Mouse (Mus musculus) kidney, adult 2 months (tissue): ENCODE results near the gene Grin2b. TPM values are rescaled to one million over a fixed set of nuclear protein-coding genes. Genes with fewer than 3 reads are reported as not detected.

Experiments
- DNase-seq: peaks from one replicate; pipeline ENCODE4 v3.0.0; 2021
- H3K27ac ChIP-seq: fragments of 200-500 bp; 2 replicates; pipeline ENCODE4 v1.5.1; 2012; ENCODE audit warnings: low read depth, low read length, control low read depth, inconsistent platforms; ENCODE audit not compliant: insufficient read depth
- H3K27me3 ChIP-seq: fragments of 200-500 bp; replicated peaks from 2 replicates; pipeline ENCODE4 v1.6.1; 2012; ENCODE audit warnings: mild to moderate bottlenecking, moderate library complexity, low read length, inconsistent platforms; ENCODE audit not compliant: control insufficient read depth, insufficient read depth
- H3K36me3 ChIP-seq: fragments of 200-500 bp; 2 replicates; pipeline ENCODE4 v1.6.1; 2012; ENCODE audit warnings: mild to moderate bottlenecking, moderate library complexity, low read length, inconsistent platforms; ENCODE audit not compliant: control insufficient read depth, insufficient read depth
- H3K4me1 ChIP-seq: fragments of 200-500 bp; 2 replicates; pipeline ENCODE4 v1.6.1; 2011; ENCODE audit warnings: low read length; ENCODE audit not compliant: control insufficient read depth, insufficient read depth
- H3K4me3 ChIP-seq: fragments of 200-500 bp; 2 replicates; pipeline ENCODE4 v1.5.1; 2011; ENCODE audit warnings: mild to moderate bottlenecking, low read depth, low read length, control low read depth; ENCODE audit not compliant: insufficient read depth
- CTCF ChIP-seq: fragments of 200-500 bp; conservative IDR thresholded peaks from 2 replicates; pipeline ENCODE4 v1.5.1; 2011; ENCODE audit warnings: low read depth, mild to moderate bottlenecking, control low read depth, low read length, moderate library complexity, mixed read lengths; ENCODE audit not compliant: insufficient read depth, insufficient read length
- POLR2A ChIP-seq: fragments of 200-500 bp; IDR thresholded peaks from one replicate; pipeline ENCODE4 v1.6.1; 2011; ENCODE audit warnings: low read depth, low read length, control low read depth
- WGBS: fragments of 180-500 bp; shearing (Covaris S2); methylation state at CpG from one replicate; pipeline ENCODE4 v1.1.7; 2018; 5-methylcytosine and 5-hydroxymethylcytosine counted together
- polyA plus RNA-seq: library from polyadenylated mRNA; depleted of rRNA; stranded (reverse); fragments of >200 nt; gene quantifications from 2 replicates; pipeline ENCODE4 v1.2.3, GENCODE M21; 2012

The Grin2b gene
- polyA plus RNA-seq, 1 experiment = not detected

GRCm38 (mm10) chr6:135972481-135972880 lies 200.8 kb downstream of the Grin2b start:
- Histone ChIP-seq H3K36me3 (no peaks in the 10 kb centered on the region), H3K27me3 (no peaks in the 10 kb centered on the region), H3K4me3 (no peak overlapping the region), H3K4me1 (no peaks in the 10 kb centered on the region), H3K27ac (no peak overlapping the region)
- no peak for TF ChIP-seq POLR2A
- DNase-seq = no peak
- WGBS = 56% methylated on average over 9 of the region's 9 CpGs

DNA sequence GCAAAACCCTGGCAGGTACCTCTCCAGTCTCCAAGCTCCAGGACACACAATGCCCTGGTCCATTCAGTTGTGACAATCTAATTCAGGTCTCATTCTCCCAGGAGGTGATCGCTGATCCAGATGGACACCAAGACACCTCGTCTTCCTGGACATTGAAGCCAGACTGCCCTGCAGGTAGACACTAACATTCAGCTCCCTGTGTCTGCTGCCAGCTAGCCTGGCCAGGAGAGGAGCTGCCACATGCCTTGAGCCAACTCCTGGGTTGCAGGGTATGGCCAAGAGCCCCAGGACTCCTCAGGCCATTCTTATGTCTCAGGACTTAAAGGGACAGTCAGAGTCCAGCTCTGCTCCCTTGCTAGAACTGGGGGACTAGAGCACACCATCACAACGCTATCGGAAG lies 201.8 kb downstream of the Grin2b start:
- Histone ChIP-seq H3K27ac (no peak overlapping the region), H3K27me3 (no peaks in the 10 kb centered on the region), H3K4me3 (no peak overlapping the region), H3K4me1 (no peaks in the 10 kb centered on the region), H3K36me3 (no peaks in the 10 kb centered on the region)
- TF ChIP-seq POLR2A = no peak
- TF ChIP-seq CTCF = no peak
- 85% methylated on average over 4 of the region's 4 CpGs for WGBS
- no peak for DNase-seq

DNA sequence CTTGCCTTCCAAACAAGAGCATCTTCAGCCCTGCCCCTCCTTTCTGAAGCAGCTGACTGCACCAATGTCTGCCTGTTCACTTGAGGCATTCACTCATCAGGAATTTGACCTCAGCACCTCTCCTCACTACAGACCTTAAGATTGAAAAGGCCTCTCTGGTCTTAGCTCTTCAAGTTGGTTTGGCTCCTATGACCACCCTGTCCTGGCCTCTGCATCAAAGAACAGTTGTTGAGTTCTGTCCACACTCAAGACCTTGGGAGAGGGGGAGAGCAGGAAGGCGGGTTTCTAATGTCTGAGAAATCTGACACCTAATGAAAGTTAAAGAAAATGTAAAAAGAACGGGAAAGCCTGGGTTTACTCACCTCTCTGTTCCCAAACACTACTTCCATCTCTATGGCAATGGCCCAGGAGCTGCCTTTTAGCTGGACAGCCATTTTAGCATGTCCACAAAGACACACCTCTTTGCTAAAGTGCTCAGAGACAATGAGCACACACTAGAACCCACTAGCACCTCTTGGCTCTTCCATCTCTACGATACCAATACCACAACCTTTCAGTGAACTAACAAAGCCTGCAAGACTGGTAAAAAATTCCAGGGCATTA lies 202.5 kb downstream of the Grin2b start:
- 57% methylated on average over 3 of the region's 3 CpGs for WGBS
- no peak for TF ChIP-seq POLR2A
- no peak for TF ChIP-seq CTCF
- Histone ChIP-seq H3K4me3 (no peak overlapping the region), H3K36me3 (no peaks in the 10 kb centered on the region), H3K27ac (no peak overlapping the region), H3K27me3 (no peaks in the 10 kb centered on the region), H3K4me1 (no peaks in the 10 kb centered on the region)
- DNase-seq = no peak

GRCm38 (mm10) chr6:135961766-135962165 lies 211.5 kb downstream of the Grin2b start:
- Histone ChIP-seq H3K27ac (no peak overlapping the region), H3K4me1 (no peaks in the 10 kb centered on the region), H3K27me3 (no peaks in the 10 kb centered on the region), H3K4me3 (no peak overlapping the region), H3K36me3 (no peaks in the 10 kb centered on the region)
- WGBS = 64% methylated on average over 9 of the region's 9 CpGs
- no peak for DNase-seq
- TF ChIP-seq POLR2A (no peak), CTCF (no peak)

- whole genome bisulfite sequencing = 91% methylated on average over 10 of the region's 10 CpGs
- no peak for DNase-seq
These were observed 213.7 kb downstream of the Grin2b start for GRCm38 (mm10) chr6:135959629-135960028.

GRCm38 (mm10) chr6:135951666-135952065 lies 221.6 kb downstream of the Grin2b start:
- no peak overlapping the region for H3K4me3 ChIP-seq
- no peak for TF ChIP-seq CTCF
- TF ChIP-seq POLR2A = no peak
- DNase-seq = no peak
- H3K4me1 ChIP-seq = no peaks in the 10 kb centered on the region
- WGBS = 69% methylated on average over 5 of the region's 5 CpGs
- H3K36me3 ChIP-seq = no peaks in the 10 kb centered on the region
- no peak overlapping the region for H3K27ac ChIP-seq
- no peaks in the 10 kb centered on the region for H3K27me3 ChIP-seq

More at GRCm38 (mm10) chr6:135959629-135960028, 213.7 kb downstream of the Grin2b start:
- Histone ChIP-seq H3K36me3 (no peaks in the 10 kb centered on the region), H3K27me3 (no peaks in the 10 kb centered on the region), H3K4me3 (no peak overlapping the region), H3K27ac (no peak overlapping the region), H3K4me1 (no peaks in the 10 kb centered on the region)
- TF ChIP-seq CTCF (no peak), POLR2A (no peak)

GRCm38 (mm10) chr6:135945511-135945910 lies 227.8 kb downstream of the Grin2b start:
- 70% methylated on average over 5 of the region's 5 CpGs for WGBS
- Histone ChIP-seq H3K36me3 (no peaks in the 10 kb centered on the region), H3K4me3 (no peak overlapping the region), H3K27ac (no peak overlapping the region), H3K27me3 (no peaks in the 10 kb centered on the region), H3K4me1 (no peaks in the 10 kb centered on the region)
- no peak for DNase-seq
- TF ChIP-seq CTCF (no peak), POLR2A (no peak)

DNA sequence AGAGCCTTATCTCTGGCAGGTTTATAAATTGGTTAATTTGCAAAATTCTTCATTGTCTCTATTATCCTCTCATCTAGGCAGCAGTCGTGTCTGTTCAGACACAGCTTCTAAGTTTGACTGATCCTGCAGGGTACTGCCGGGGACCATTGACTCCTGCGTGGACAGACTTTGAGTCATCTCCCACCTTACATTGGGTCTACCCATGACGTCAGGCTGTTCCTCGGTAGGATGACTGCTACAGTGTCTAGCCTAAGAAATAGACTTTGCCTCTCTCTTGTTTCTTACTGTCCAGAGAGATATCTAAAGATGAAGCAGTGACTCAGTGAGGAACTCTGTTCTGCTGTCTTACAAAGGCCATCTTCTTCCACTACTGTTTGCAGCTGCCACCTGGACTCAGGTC lies 229.0 kb downstream of the Grin2b start:
- DNase-seq = no peak
- no peak overlapping the region for H3K27ac ChIP-seq
- no peaks in the 10 kb centered on the region for H3K27me3 ChIP-seq
- no peak overlapping the region for H3K4me3 ChIP-seq
- no peaks in the 10 kb centered on the region for H3K36me3 ChIP-seq
- WGBS = 50% methylated on average over 5 of the region's 5 CpGs
- TF ChIP-seq POLR2A (no peak), CTCF (no peak)
- H3K4me1 ChIP-seq = no peaks in the 10 kb centered on the region
